Mouse (Mus musculus) lung, postnatal 14 days (tissue): ENCODE data around the gene Haus7.
"Not testable (repeated sequence)": the region's sequence is repeated elsewhere in the genome, so short reads cannot be mapped to it uniquely, and the experiment has no call there.

ENCODE experiments used
- DNase-seq: peaks from one replicate; pipeline ENCODE4 v3.0.0; 2021

Gene Haus7

DNA sequence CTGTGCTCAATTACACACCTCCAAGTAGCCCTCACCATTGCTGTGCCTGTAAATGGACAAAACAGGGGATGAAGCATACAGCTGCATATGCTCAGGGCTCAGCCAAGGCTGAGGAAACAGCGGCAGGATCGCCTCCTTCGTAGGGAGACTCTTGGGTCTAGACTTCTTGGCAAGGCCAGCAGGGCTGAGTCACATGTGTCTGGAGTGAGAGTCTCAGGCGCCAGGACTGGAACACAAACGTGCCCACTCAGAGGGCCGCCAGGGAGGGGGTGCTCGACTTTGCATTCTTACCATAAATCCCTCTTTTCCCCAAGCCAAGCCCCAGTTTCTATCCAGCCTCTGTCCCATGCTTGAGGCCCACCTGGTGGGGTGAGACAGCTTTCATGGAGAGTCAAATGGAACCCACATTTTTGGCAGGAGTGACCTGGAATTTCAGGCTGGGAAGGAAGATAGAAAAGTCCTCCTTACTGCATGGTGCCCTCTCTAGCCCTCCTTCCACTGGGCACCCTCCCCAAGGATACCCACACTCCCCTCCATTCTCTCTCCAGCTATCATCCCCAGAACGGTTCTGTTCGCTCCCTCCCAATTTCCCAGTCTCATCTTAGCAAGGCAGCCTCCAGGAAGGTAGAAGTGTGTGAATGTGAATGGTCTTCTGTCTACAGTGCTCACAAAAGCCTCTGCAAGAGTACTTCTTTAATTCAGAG lies 6.8 kb upstream of the Haus7 start:
- DNase-seq = peak; percentile 49

DNA sequence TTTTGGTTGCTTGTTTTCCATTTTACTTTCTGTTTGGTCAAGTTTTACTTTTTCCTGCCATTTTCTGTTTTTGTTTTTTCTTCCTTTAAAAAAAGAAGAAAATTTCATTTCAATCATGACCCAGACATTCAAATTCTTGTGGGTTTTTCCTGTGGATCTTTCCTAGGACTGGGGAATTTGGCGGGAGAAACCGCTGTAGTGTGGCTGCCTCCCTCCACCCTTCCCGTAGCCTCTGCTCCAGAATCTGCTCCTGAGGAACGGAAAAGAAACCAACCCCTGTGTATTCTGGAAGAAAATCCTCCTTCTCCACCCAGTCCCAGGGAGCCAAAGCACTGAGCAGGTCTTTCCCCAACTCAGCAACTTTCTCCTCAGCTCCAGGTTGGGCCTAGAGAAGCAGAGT lies 1.9 kb upstream of the Haus7 start:
- DNase-seq = no peak

- peak; percentile 77 for DNase-seq
These were observed 6.9 kb downstream of the Haus7 start for GRCm38 (mm10) chrX:73451949-73452348.

GRCm38 (mm10) chrX:73441428-73441827 lies 17.4 kb downstream of the Haus7 start:
- no peak for DNase-seq

- DNase-seq = no peak
These were observed 23.6 kb downstream of the Haus7 start, which contains the start of gene Trex2 for GRCm38 (mm10) chrX:73435252-73435651. TSS of gene Trex2 (minus strand) at chrX:73435344.

GRCm38 (mm10) chrX:73432850-73433249 lies 26.0 kb downstream of the Haus7 start:
- DNase-seq = no peak

- DNase-seq = no peak
These were observed 28.8 kb downstream of the Haus7 start for GRCm38 (mm10) chrX:73430036-73430435.

- no peak for DNase-seq
These were observed 46.1 kb downstream of the Haus7 start for GRCm38 (mm10) chrX:73412767-73413166.

DNA sequence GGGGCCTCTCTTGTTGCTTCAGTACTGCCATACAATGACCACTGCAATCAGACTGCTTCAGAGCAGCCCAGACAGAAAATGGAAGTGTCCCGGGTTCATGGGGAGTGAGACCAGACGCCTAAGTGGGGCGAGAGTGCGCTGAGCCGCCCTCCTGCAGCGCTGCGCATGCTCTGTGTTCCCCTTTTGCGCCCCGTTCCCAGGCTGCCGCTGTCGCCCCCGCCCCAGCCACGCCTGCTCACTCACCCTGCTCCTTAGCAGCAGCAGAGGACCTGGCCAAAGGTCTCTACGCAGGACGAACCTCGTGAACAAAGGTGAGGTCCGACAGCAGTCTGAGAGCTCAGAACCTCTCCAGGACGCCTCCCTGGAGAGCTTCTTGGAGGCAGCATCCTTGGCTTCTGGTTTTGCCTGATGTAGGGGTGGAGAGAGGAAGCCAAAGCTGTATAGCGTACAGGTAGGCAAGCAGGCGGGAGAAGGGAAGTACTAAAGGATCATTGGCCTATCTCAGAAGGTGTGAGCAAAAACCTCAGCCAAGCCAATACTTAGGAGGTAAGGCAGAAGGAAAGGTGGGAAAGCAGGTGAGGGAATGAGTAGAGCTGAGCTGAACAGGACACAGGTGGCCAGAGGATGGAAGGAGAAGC lies 47.8 kb downstream of the Haus7 start, which contains the start of gene Zfp92:
Gene Zfp92 (plus strand): TSS at position 217 of the 638 bp plus-strand sequence.
- no peak for DNase-seq

DNA sequence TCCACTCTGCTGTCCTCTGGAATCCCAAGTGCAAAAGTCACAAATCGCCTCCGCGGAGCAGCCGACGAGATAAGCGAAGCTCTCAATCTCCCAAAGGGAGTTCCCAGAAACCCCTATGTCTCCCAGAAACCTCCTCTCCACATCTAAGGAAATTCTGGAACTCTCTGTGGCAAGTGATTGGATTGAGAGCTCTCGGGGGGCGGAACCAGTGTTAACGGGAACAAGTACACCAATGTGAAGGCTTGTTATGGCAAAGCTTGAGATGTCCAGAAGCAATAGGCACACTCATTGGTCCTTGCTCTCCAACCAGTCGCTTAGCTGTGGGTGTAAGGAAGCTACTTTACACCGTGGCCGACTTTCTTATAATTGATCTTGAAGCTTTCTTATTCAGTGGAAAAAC lies 57.2 kb downstream of the Haus7 start:
- no peak for DNase-seq

DNA sequence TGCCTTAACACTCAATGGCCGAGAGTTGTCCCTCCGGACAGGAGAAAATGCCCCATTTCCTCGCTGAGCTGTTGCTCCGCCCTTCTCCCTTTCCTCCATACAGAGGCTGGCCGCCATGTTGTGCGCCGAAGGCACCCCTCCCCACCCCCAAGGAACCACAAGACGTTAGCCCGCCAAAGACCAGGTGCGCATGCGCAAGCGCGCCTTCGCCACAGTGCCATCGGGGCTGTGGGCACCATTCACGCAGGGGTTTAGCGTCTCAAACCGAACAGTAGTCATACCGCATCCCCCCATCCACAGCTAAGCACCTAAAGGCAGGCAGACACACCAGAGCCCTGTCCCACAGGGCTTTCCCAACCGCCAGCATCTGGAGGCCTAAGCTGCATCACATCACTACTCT lies 57.9 kb downstream of the Haus7 start:
- DNase-seq = no peak

GRCm38 (mm10) chrX:73398636-73399035 lies 60.2 kb downstream of the Haus7 start, which contains the start of gene Gm18336:
TSS of gene Gm18336 (minus strand) at chrX:73398736.
- DNase-seq = not testable (repeated sequence)

DNA sequence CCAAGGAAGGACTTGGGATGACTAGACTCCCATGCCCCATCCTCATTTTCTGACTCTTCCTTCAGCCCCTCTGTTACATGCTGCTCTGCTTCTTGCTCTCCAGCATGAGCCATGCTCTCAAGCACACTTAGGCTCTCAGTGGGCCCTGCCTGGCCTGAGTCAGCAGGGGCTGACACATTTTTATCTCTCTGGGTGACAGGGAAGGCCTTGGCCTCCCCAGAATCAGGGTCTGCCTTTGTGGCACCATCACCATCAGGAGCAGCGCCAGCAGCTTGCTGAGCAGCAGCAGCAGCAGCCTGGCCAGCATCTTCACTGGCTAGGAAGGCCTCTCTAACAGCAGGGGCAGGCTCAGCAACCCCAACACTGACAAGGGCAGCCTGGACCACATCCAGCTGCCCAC lies 62.4 kb downstream of the Haus7 start:
- DNase-seq = no peak

GRCm38 (mm10) chrX:73391481-73391880 lies 67.4 kb downstream of the Haus7 start:
- DNase-seq = no peak
